Mouse (Mus musculus) heart, postnatal 0 days (tissue): ENCODE data around the gene Myo5a. TPM values are rescaled to one million over a fixed set of nuclear protein-coding genes. Genes with fewer than 3 reads are reported as not detected.

ENCODE experiments used
- ATAC-seq: fragments of 200-750 bp; cut with Nextera tagmentation; 2 replicates; pipeline ENCODE4 v1.8.0; 2017; ENCODE audit warnings: low read depth, moderate number of reproducible peaks, moderate library complexity; ENCODE audit not compliant: insufficient read depth
- DNase-seq: peaks from one replicate; pipeline ENCODE4 v3.0.0-alpha.2; 2016; ENCODE audit warnings: low spot score
- H3K27ac ChIP-seq: fragments of 300-500 bp; sonication (generic); 2 replicates; pipeline ENCODE4 v1.5.1; 2014; ENCODE audit warnings: low read depth, mild to moderate bottlenecking
- H3K27me3 ChIP-seq: fragments of 300-500 bp; sonication (generic); 2 replicates; pipeline ENCODE4 v1.6.1; 2014; ENCODE audit warnings: low read length, mixed read lengths; ENCODE audit not compliant: control insufficient read depth, insufficient read depth
- H3K36me3 ChIP-seq: fragments of 300-500 bp; sonication (generic); replicated peaks from 2 replicates; pipeline ENCODE4 v1.6.1; 2014; ENCODE audit warnings: low read length, mixed read lengths; ENCODE audit not compliant: control insufficient read depth, insufficient read depth
- H3K4me1 ChIP-seq: fragments of 300-500 bp; sonication (generic); 2 replicates; pipeline ENCODE4 v1.6.1; 2014; ENCODE audit warnings: antibody characterized with exemption; ENCODE audit not compliant: control insufficient read depth, insufficient read depth
- H3K4me2 ChIP-seq: fragments of 300-500 bp; sonication (generic); 2 replicates; pipeline ENCODE4 v1.6.1; 2014; ENCODE audit warnings: low read depth, mild to moderate bottlenecking, low read length, moderate library complexity
- H3K4me3 ChIP-seq: fragments of 300-500 bp; sonication (generic); 2 replicates; pipeline ENCODE4 v1.5.1; 2014; ENCODE audit warnings: low read depth, low read length
- H3K9ac ChIP-seq: fragments of 300-500 bp; sonication (generic); replicated peaks from 2 replicates; pipeline ENCODE4 v1.6.1; 2014; ENCODE audit warnings: low read depth, low read length, mixed read lengths
- H3K9me3 ChIP-seq: fragments of 300-500 bp; sonication (generic); replicated peaks from 2 replicates; pipeline ENCODE4 v1.6.1; 2016; ENCODE audit warnings: low read length; ENCODE audit not compliant: control insufficient read depth
- CTCF ChIP-seq: IDR thresholded peaks from 2 replicates; pipeline ENCODE4 v1.5.1; 2016; ENCODE audit warnings: antibody characterized with exemption, control low read depth, low read depth
- EP300 ChIP-seq: IDR thresholded peaks from 2 replicates; pipeline ENCODE4 v1.6.1; 2016; ENCODE audit warnings: antibody characterized with exemption, low read depth
- WGBS: fragments of 180-500 bp; shearing (Covaris S2); extraction: QIAGEN DNeasy Blood & Tissue Kit; methylation state at CpG from one replicate; pipeline ENCODE4 v1.1.7; 2014; 5-methylcytosine and 5-hydroxymethylcytosine counted together
- polyA plus RNA-seq: library from polyadenylated mRNA; unstranded; fragments of >200 nt; fragmentation: Nextera tagmentation; extraction: Ambion mirVana; gene quantifications from 2 replicates; pipeline ENCODE4 v1.2.1, GENCODE M21; 2015
- total RNA-seq: library from RNA; depleted of rRNA; stranded (reverse); fragments of >200 nt; gene quantifications from 2 replicates; pipeline ENCODE4 v1.2.3, GENCODE M21; 2014; ENCODE audit warnings: low replicate concordance

Gene Myo5a
- total and polyA plus RNA-seq, 2 experiments from 2014 or later, result 3.6 to 7.1 TPM

DNA sequence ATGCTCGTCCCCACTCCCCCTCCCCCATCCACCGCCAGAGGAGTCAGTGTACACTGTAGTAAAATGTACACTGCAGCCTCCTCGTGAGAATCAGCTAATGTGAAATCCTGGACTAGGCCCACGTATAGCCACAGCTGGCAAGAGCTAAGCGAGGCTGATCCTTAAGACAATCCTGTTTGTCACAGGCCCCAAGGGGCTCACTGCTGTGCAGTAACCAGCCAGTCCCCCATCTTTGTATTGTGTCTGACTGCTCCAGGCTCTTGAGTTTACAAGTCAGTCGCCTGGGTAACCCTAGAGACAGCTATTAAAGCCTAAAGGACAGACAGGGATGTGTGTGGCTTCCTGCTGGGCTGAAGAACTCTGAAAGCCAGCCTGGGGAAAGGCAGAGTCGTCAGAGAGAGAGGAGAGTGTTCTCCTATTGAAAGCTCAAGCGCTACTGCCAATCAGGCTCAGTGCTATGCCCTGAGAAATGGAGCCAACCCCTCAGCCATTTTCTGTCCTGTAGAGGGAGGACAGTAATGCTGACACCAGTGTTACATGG, 190.6 kb downstream of the Myo5a start:
- H3K27ac ChIP-seq, result no peak overlapping the region
- WGBS, result 42% methylated on average over 8 of the region's 8 CpGs
- H3K4me3 ChIP-seq, result no peak overlapping the region
- no peak overlapping the region for H3K4me2 ChIP-seq
- H3K9me3 ChIP-seq, result no peaks in the 10 kb centered on the region
- 0 out of 2 replicates have a peak, but pooled peaks cover 5% of the 10 kb centered on the region for H3K4me1 ChIP-seq
- H3K9ac ChIP-seq, result no peak overlapping the region
- H3K36me3 ChIP-seq, result no peaks in the 10 kb centered on the region
- no peaks in the 10 kb centered on the region for H3K27me3 ChIP-seq
- TF ChIP-seq CTCF (no peak), EP300 (no peak)
- DNase-seq (no peak), ATAC-seq (peak; percentile 35; the same call in 1 of the 2 replicates)

DNA sequence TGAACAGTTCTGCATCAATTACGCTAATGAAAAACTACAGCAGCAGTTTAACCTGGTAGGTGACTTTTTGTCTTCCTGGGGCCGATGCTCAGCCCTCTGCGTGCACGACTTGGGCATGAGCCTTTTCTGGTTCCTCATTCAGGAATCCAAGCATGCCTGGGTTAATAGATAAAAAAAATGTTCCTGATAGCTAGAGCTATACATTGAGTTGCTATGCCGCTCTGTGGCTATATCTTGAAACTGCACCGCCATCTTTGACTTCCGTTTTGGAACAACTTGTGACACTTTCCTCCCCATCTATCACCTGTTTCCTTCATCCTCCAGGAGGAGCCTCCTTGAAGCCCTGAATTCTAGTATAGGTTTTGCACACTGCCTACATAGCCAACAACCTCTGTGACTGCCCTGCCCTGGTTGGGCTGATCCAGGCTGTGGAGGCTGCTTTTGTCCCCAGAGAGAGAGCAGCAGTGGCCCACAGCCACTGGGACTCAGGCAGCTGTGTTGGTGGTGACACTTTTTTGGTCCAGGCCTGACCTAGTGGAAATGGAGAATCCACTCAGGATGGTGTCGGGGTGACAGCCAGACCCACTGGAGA, 191.5 kb downstream of the Myo5a start:
- Histone ChIP-seq H3K4me2 (no peak overlapping the region), H3K9me3 (no peaks in the 10 kb centered on the region), H3K4me3 (no peak overlapping the region), H3K9ac (no peak overlapping the region), H3K27me3 (no peaks in the 10 kb centered on the region), H3K27ac (no peak overlapping the region), H3K4me1 (0 out of 2 replicates have a peak, but pooled peaks cover 5% of the 10 kb centered on the region), H3K36me3 (no peaks in the 10 kb centered on the region)
- no peak for DNase-seq
- TF ChIP-seq CTCF (peak; percentile 29), EP300 (no peak)
- no peak for ATAC-seq
- 55% methylated on average over 8 of the region's 8 CpGs for WGBS

DNA sequence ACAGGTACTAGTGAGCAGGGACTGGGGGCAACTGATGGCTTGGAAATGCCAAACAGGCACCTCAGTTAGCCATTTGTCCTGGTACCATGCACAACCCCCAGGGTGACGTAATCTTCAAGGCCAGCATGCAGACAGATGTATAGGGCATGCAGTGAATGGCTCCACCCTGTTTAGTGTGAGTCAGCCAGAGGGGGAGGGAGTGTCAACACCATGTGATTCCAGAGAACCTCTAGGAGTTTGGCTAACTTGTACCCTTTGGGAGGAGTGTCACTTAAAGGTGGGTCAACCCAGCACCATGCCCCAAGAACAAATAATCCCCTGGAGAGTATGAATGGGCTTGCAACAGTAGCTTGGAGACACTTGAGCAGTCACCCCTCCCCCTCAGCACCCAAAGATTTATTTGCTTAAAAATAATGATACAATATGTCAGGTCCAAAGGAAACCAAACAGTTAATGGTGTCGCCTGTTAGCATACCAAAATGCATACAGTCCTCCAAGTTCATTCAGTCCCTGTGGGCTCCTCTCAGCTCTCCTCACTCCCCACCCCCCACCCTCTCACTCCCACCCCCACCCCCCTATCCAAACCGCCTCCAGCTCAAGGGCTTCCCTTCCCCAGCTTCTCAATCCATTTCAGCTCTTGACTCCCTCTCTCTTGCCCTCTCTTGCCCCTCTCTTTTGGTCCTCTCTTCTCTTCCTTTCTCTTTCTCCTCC, 193.3 kb downstream of the Myo5a start:
- no peak overlapping the region for H3K9ac ChIP-seq
- 0 out of 2 replicates have a peak, but pooled peaks cover 5% of the 10 kb centered on the region for H3K4me1 ChIP-seq
- ATAC-seq (no peak), DNase-seq (no peak)
- TF ChIP-seq EP300 (no peak), CTCF (no peak)
- no peaks in the 10 kb centered on the region for H3K27me3 ChIP-seq
- WGBS, result 47% methylated on average over 3 of the region's 3 CpGs
- no peak overlapping the region for H3K4me2 ChIP-seq
- no peak overlapping the region for H3K4me3 ChIP-seq
- no peak overlapping the region for H3K27ac ChIP-seq
- H3K36me3 ChIP-seq, result no peaks in the 10 kb centered on the region
- H3K9me3 ChIP-seq, result no peaks in the 10 kb centered on the region

DNA sequence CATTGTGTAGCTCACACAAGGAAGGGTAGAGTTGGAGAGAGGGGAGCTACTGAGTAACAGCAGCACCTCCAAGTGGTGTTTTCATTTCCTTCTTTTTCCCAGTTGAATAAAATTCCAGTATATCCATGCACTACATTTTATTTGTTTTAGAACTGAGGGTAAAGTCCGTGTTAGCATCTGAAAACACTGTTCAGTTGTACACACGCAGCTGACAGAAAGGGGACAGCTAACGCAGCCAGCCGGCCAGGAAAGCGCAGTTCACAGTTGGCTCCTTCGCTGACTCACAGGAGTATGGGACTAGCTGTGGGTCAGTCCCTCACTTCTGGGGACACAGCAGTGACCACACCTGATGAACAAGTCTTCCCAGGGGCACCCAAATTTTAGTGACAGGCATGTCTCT, 196.3 kb downstream of the Myo5a start:
- no peak for TF ChIP-seq CTCF
- no peak for TF ChIP-seq EP300
- H3K4me2 ChIP-seq, result no peak overlapping the region
- no peaks in the 10 kb centered on the region for H3K4me1 ChIP-seq
- ATAC-seq, result no peak
- H3K36me3 ChIP-seq, result no peaks in the 10 kb centered on the region
- no peak for DNase-seq
- no peaks in the 10 kb centered on the region for H3K9me3 ChIP-seq
- H3K9ac ChIP-seq, result no peak overlapping the region
- WGBS, result 80% methylated on average over 6 of the region's 6 CpGs
- H3K27ac ChIP-seq, result no peak overlapping the region
- no peaks in the 10 kb centered on the region for H3K27me3 ChIP-seq
- no peak overlapping the region for H3K4me3 ChIP-seq

DNA sequence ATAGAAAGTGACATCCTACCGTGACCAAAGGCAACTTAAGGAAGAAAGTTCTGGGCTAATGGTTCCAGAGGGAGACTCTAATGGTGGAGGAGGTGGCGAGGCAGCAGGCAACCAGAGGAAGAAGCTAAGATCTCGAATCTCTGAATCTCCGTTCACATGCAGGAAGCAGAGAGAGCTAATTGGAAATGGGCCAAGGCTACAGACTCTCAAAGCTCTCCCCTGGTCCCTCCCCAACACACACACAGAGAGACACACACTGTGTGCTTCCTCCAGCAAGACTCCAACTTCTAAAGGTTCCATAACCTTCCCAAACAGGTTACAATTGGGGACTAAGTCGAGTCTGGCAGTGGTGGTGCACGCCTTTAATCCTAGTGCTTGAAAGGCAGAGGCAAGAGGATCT, 199.6 kb downstream of the Myo5a start:
- no peak overlapping the region for H3K4me3 ChIP-seq
- H3K36me3 ChIP-seq, result no peaks in the 10 kb centered on the region
- no peak overlapping the region for H3K9ac ChIP-seq
- DNase-seq, result no peak
- no peaks in the 10 kb centered on the region for H3K27me3 ChIP-seq
- H3K4me1 ChIP-seq, result no peaks in the 10 kb centered on the region
- H3K4me2 ChIP-seq, result no peak overlapping the region
- no peak for TF ChIP-seq EP300
- TF ChIP-seq CTCF, result no peak
- H3K27ac ChIP-seq, result no peak overlapping the region
- ATAC-seq, result no peak
- no peaks in the 10 kb centered on the region for H3K9me3 ChIP-seq
- WGBS, result 63% methylated on average over 6 of the region's 6 CpGs
